Mouse (Mus musculus): ENCODE data around the gene Fpr-rs3. TPM values are rescaled to one million over a fixed set of nuclear protein-coding genes. Genes with fewer than 3 reads are reported as not detected.

Gene Fpr-rs3
- not detected in 2 replicates for polyA plus RNA-seq (2015; fragmentation: Nextera tagmentation; extraction: Ambion mirVana)

DNA sequence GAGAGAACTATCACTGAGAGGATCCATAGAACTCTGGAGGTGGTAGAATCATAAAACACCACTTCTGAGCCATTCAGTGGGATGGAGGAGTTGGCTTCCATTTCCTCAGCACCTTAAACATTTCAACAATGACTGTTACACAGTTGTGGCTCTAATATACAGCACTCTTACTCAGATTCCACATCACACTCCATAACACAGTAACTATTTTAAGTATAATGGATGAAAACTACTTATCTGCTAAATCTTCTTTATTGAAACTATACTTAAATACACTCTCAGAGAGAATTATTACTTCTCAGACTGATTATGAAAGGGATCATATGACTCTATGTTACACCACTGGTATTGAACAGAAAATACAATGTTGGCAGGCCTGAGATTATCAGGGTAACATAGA is at the start of gene Fpr-rs3:
Gene Fpr-rs3 (minus strand): TSS at position 101 of the 400 bp plus-strand sequence.
- Histone ChIP-seq H3K27me3 (no peaks in the 10 kb centered on the region), H3K4me2 (no peak within 1 kb of the TSS), H3K27ac (replicated peaks) (no peak within 1 kb of the TSS), H3K4me3 (replicated peaks) (no peak within 1 kb of the TSS), H3K9me3 (replicated peaks) (no peaks in the 10 kb centered on the region), H3K9ac (no peak within 1 kb of the TSS), H3K36me3 (replicated peaks) (no peaks in the 10 kb centered on the region), H3K4me1 (replicated peaks) (no peaks in the 10 kb centered on the region)
- ATAC-seq (ENCODE audit: insufficient read depth), result no peak

GRCm38 (mm10) chr17:20596323-20596722 is 28.4 kb downstream of the Fpr-rs3 start, which contains the start of gene Vmn2r110:
TSS of gene Vmn2r110 (minus strand) at chr17:20596423.
- 8% methylated on average over 1 of the region's 1 CpGs for WGBS (ENCODE audit: insufficient replicate concordance)

More at GRCm38 (mm10) chr17:20596323-20596722, 28.4 kb downstream of the Fpr-rs3 start, which contains the start of gene Vmn2r110:
- Histone ChIP-seq H3K27ac (replicated peaks) (no peak within 1 kb of the TSS), H3K9me3 (replicated peaks) (no peaks in the 10 kb centered on the region), H3K9ac (no peak within 1 kb of the TSS), H3K4me2 (no peak within 1 kb of the TSS), H3K4me1 (replicated peaks) (no peaks in the 10 kb centered on the region), H3K4me3 (replicated peaks) (no peak within 1 kb of the TSS), H3K36me3 (replicated peaks) (no peaks in the 10 kb centered on the region), H3K27me3 (no peaks in the 10 kb centered on the region)
- no peak for ATAC-seq (ENCODE audit: insufficient read depth)

Other genes starting within 250 kb of the Fpr-rs3 start
- not detected in 2 replicates for gene Vmn1r224, start 210.7 kb downstream of the Fpr-rs3 start, polyA plus RNA-seq (2015; fragmentation: Nextera tagmentation; extraction: Ambion mirVana)
- not detected in 2 replicates for gene Vmn2r108, start 143.5 kb downstream of the Fpr-rs3 start, polyA plus RNA-seq (2015; fragmentation: Nextera tagmentation; extraction: Ambion mirVana)
- not detected in 2 replicates for gene Vmn1r225, start 126.7 kb downstream of the Fpr-rs3 start, polyA plus RNA-seq (2015; fragmentation: Nextera tagmentation; extraction: Ambion mirVana)
- gene Vmn2r109, start 60.1 kb downstream of the Fpr-rs3 start, polyA plus RNA-seq (2015; fragmentation: Nextera tagmentation; extraction: Ambion mirVana), result not detected in 2 replicates
- gene Vmn2r110, start 28.5 kb downstream of the Fpr-rs3 start, polyA plus RNA-seq (2015; fragmentation: Nextera tagmentation; extraction: Ambion mirVana), result 0.02 TPM in 1 of 2 replicates, not detected in the other
- not detected in 2 replicates for gene Vmn1r226, start 58.0 kb upstream of the Fpr-rs3 start, polyA plus RNA-seq (2015; fragmentation: Nextera tagmentation; extraction: Ambion mirVana)
- not detected in 2 replicates for gene Vmn1r227, start 105.0 kb upstream of the Fpr-rs3 start, polyA plus RNA-seq (2015; fragmentation: Nextera tagmentation; extraction: Ambion mirVana)
- not detected in 2 replicates for gene Vmn1r228, start 161.3 kb upstream of the Fpr-rs3 start, polyA plus RNA-seq (2015; fragmentation: Nextera tagmentation; extraction: Ambion mirVana)
- gene Vmn1r229, start 186.7 kb upstream of the Fpr-rs3 start, polyA plus RNA-seq (2015; fragmentation: Nextera tagmentation; extraction: Ambion mirVana), result not detected in 2 replicates
- gene Vmn1r230, start 215.6 kb upstream of the Fpr-rs3 start, polyA plus RNA-seq (2015; fragmentation: Nextera tagmentation; extraction: Ambion mirVana), result not detected in 2 replicates